Mouse (Mus musculus): Measurements from ENCODE around the gene Spata13. TPM values are rescaled to one million over a fixed set of nuclear protein-coding genes. Genes with fewer than 3 reads are reported as not detected.

Gene Spata13
- total and polyA plus RNA-seq, 2 experiments from 2014 or later: 13.9 to 50.9 TPM

DNA sequence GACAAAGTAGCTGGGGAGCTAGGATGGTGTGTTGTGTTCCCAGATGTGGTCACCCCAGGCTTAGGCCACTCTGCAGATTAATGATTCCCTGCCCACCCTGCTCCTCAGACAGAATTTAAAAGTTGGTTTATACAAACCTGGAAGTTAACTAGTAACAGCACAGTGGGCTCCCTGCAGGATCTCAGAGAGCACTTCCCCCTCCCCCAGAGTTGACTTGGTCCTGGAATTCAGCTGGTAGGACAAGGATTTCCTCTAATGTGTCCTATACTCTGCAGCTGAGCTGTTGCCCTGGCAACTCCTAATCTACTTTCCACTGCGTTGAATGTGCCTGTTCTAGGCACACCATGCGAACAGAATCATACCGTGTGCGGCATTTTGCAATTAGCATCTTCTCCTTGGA is 30.8 kb downstream of the Spata13 start:
- Histone ChIP-seq H3K27ac (ENCODE audit: low read depth) (no peak overlapping the region), H3K4me1 (ENCODE audit: control insufficient read depth, insufficient read depth) (no peaks in the 10 kb centered on the region), H3K4me3 (ENCODE audit: low read depth, low read length) (no peak overlapping the region), H3K36me3 (replicated peaks; ENCODE audit: control insufficient read depth, insufficient read depth, low read length) (no peaks in the 10 kb centered on the region), H3K9ac (replicated peaks; ENCODE audit: low read depth, low read length) (no peak overlapping the region), H3K4me2 (ENCODE audit: low read depth, low read length) (no peak overlapping the region), H3K27me3 (ENCODE audit: control insufficient read depth, insufficient read depth, low read length) (no peaks in the 10 kb centered on the region), H3K9me3 (replicated peaks; ENCODE audit: control insufficient read depth, low read length) (no peaks in the 10 kb centered on the region)
- 47% methylated on average over 4 of the region's 4 CpGs for WGBS
- DNase-seq (ENCODE audit: low spot score) (no peak), ATAC-seq (ENCODE audit: insufficient read depth, low read depth) (no peak)
- no peak for TF ChIP-seq CTCF (IDR thresholded peaks at IDR 0.05; ENCODE audit: low read depth)
- no peak for TF ChIP-seq EP300 (IDR thresholded peaks at IDR 0.05; ENCODE audit: low read depth)

DNA sequence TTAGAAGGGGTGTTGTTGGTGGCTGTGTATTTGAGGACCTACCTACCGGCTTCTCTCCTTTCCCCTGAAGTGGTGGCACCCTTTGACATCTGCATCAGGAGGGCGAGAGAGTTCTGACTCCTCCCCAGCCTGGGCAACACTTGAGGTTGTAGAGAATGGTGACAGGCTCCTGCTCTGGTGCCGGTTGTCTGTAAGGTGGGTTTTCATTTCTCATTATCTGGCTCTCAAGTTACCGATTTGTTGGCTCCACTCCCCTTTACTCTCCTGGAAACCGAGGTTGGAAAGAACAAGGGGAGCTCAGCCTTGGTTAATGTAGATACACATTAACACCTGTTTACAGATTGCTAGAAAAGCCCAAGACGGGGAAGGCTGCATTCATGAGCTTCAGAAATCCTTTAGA is 31.5 kb downstream of the Spata13 start:
- Histone ChIP-seq H3K36me3 (replicated peaks; ENCODE audit: control insufficient read depth, insufficient read depth, low read length) (no peaks in the 10 kb centered on the region), H3K9me3 (replicated peaks; ENCODE audit: control insufficient read depth, low read length) (no peaks in the 10 kb centered on the region), H3K27me3 (ENCODE audit: control insufficient read depth, insufficient read depth, low read length) (no peaks in the 10 kb centered on the region), H3K4me3 (ENCODE audit: low read depth, low read length) (no peak overlapping the region), H3K27ac (ENCODE audit: low read depth) (no peak overlapping the region), H3K4me1 (ENCODE audit: control insufficient read depth, insufficient read depth) (no peaks in the 10 kb centered on the region), H3K4me2 (ENCODE audit: low read depth, low read length) (no peak overlapping the region), H3K9ac (replicated peaks; ENCODE audit: low read depth, low read length) (no peak overlapping the region)
- TF ChIP-seq CTCF (IDR thresholded peaks at IDR 0.05; ENCODE audit: low read depth): no peak
- TF ChIP-seq EP300 (IDR thresholded peaks at IDR 0.05; ENCODE audit: low read depth): no peak
- 52% methylated on average over 6 of the region's 6 CpGs for WGBS
- DNase-seq (ENCODE audit: low spot score) (no peak), ATAC-seq (ENCODE audit: insufficient read depth, low read depth) (no peak)

DNA sequence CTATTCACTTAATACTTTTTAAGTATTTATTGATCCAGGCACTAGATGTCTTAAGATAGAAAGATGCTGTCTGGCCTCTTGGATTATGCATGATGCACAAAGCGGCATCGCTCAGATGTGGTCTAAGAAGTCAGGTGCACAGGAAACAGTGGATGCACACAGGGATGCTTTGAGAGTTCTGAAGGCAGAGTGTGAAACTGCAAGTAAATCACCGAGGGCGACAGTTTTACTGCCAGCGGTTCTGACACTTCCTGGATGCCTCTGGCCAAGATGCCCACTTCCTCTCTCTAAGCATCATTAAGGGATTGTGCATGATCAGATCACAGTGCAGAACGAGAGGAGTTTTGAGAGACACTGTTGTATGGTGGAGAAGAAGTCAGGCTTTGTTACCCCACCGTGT is 32.5 kb downstream of the Spata13 start:
- TF ChIP-seq CTCF (IDR thresholded peaks at IDR 0.05; ENCODE audit: low read depth) (no peak), EP300 (IDR thresholded peaks at IDR 0.05; ENCODE audit: low read depth) (no peak)
- Histone ChIP-seq H3K4me3 (ENCODE audit: low read depth, low read length) (no peak overlapping the region), H3K4me1 (ENCODE audit: control insufficient read depth, insufficient read depth) (no peaks in the 10 kb centered on the region), H3K36me3 (replicated peaks; ENCODE audit: control insufficient read depth, insufficient read depth, low read length) (no peaks in the 10 kb centered on the region), H3K9me3 (replicated peaks; ENCODE audit: control insufficient read depth, low read length) (no peaks in the 10 kb centered on the region), H3K27me3 (ENCODE audit: control insufficient read depth, insufficient read depth, low read length) (no peaks in the 10 kb centered on the region), H3K27ac (ENCODE audit: low read depth) (no peak overlapping the region), H3K9ac (replicated peaks; ENCODE audit: low read depth, low read length) (no peak overlapping the region), H3K4me2 (ENCODE audit: low read depth, low read length) (no peak overlapping the region)
- WGBS: 81% methylated on average over 7 of the region's 7 CpGs
- ATAC-seq (ENCODE audit: insufficient read depth, low read depth): no peak
- DNase-seq (ENCODE audit: low spot score): no peak

DNA sequence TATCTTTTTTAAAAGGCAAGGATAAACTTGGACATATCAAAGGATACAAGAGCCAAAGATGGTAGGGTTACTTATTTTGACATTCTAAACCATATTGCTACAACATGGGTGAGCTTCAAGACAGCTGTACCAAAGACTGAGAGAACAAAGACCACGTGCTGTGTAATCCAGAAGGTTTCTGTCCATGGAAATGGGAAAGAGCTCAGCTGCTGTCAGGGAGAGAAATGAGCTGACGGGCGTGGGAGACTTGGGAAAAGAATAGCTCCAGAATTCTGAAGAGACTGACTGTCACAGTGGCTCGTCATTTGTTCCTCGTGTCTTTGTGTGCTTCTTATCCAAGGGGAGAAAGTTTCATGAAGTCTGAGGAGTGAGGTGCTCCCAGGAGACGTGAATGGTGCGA is 36.4 kb downstream of the Spata13 start:
- Histone ChIP-seq H3K27me3 (ENCODE audit: control insufficient read depth, insufficient read depth, low read length) (no peaks in the 10 kb centered on the region), H3K27ac (ENCODE audit: low read depth) (no peak overlapping the region), H3K4me2 (ENCODE audit: low read depth, low read length) (no peak overlapping the region), H3K4me1 (ENCODE audit: control insufficient read depth, insufficient read depth) (no peaks in the 10 kb centered on the region), H3K9me3 (replicated peaks; ENCODE audit: control insufficient read depth, low read length) (no peaks in the 10 kb centered on the region), H3K36me3 (replicated peaks; ENCODE audit: control insufficient read depth, insufficient read depth, low read length) (no peaks in the 10 kb centered on the region), H3K9ac (replicated peaks; ENCODE audit: low read depth, low read length) (no peak overlapping the region), H3K4me3 (ENCODE audit: low read depth, low read length) (no peak overlapping the region)
- DNase-seq (ENCODE audit: low spot score) (no peak), ATAC-seq (ENCODE audit: insufficient read depth, low read depth) (no peak)
- TF ChIP-seq CTCF (IDR thresholded peaks at IDR 0.05; ENCODE audit: low read depth) (no peak), EP300 (IDR thresholded peaks at IDR 0.05; ENCODE audit: low read depth) (no peak)
- 80% methylated on average over 7 of the region's 7 CpGs for WGBS

DNA sequence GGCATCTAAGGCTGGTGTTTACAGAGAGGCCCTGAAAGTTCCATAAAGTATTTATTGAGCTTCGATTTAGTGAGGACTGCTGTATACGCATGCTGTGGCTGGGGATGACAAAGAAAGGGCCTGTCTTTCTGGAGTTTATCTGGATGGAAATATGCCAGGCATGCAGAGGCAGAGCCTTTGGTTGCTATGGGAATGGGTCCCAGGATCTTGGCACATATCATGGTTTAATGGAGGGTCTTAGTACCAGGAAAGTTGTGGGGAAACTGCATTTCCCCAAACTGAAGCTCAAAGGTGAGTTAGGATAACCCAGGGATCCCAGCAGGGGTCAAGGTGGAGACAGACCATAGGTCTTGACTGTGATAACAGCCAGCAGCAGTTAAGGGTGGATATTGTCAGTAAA is 37.7 kb downstream of the Spata13 start:
- H3K4me2 ChIP-seq (ENCODE audit: low read depth, low read length): no peak overlapping the region
- H3K4me1 ChIP-seq (ENCODE audit: control insufficient read depth, insufficient read depth): no peaks in the 10 kb centered on the region
- WGBS: 46% methylated on average over 2 of the region's 2 CpGs
- no peaks in the 10 kb centered on the region for H3K36me3 ChIP-seq (replicated peaks; ENCODE audit: control insufficient read depth, insufficient read depth, low read length)
- TF ChIP-seq EP300 (IDR thresholded peaks at IDR 0.05; ENCODE audit: low read depth) (no peak), CTCF (IDR thresholded peaks at IDR 0.05; ENCODE audit: low read depth) (no peak)
- H3K27ac ChIP-seq (ENCODE audit: low read depth): no peak overlapping the region
- H3K9me3 ChIP-seq (replicated peaks; ENCODE audit: control insufficient read depth, low read length): no peaks in the 10 kb centered on the region
- H3K4me3 ChIP-seq (ENCODE audit: low read depth, low read length): no peak overlapping the region
- ATAC-seq (ENCODE audit: insufficient read depth, low read depth) (no peak), DNase-seq (ENCODE audit: low spot score) (no peak)
- H3K27me3 ChIP-seq (ENCODE audit: control insufficient read depth, insufficient read depth, low read length): no peaks in the 10 kb centered on the region
- H3K9ac ChIP-seq (replicated peaks; ENCODE audit: low read depth, low read length): no peak overlapping the region

DNA sequence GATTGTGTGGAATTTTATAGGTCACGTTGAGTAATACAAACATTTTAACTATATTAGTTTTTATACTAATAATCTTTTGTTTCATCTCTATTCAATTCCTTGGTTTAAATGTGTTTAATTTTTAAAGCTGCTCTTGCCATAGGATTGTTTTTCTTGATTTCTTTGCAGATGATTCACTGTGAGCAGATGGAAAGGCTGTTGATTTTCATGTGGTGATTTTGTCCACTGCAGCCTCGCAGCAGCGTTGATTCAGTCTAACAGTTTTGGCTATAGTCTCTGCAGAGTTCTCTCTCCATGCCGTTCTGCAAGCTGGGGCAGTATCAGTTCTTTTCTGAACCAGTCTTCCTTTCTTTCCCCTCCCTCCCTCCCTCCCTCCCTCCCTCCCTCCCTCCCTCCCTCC is 41.9 kb downstream of the Spata13 start:
- WGBS: 81% methylated on average over 4 of the region's 4 CpGs
- Histone ChIP-seq H3K4me1 (ENCODE audit: control insufficient read depth, insufficient read depth) (no peaks in the 10 kb centered on the region), H3K4me2 (ENCODE audit: low read depth, low read length) (no peak overlapping the region), H3K27me3 (ENCODE audit: control insufficient read depth, insufficient read depth, low read length) (no peaks in the 10 kb centered on the region), H3K27ac (ENCODE audit: low read depth) (no peak overlapping the region), H3K9me3 (replicated peaks; ENCODE audit: control insufficient read depth, low read length) (no peaks in the 10 kb centered on the region), H3K36me3 (replicated peaks; ENCODE audit: control insufficient read depth, insufficient read depth, low read length) (no peaks in the 10 kb centered on the region), H3K9ac (replicated peaks; ENCODE audit: low read depth, low read length) (no peak overlapping the region), H3K4me3 (ENCODE audit: low read depth, low read length) (no peak overlapping the region)
- TF ChIP-seq EP300 (IDR thresholded peaks at IDR 0.05; ENCODE audit: low read depth) (no peak), CTCF (IDR thresholded peaks at IDR 0.05; ENCODE audit: low read depth) (no peak)
- no peak for DNase-seq (ENCODE audit: low spot score)
- ATAC-seq (ENCODE audit: insufficient read depth, low read depth): no peak

Data from heart, postnatal 0 days (tissue).